Mouse (Mus musculus) heart, postnatal 0 days (tissue): ENCODE measurements around the gene Gyg.

Experiments used
- CTCF ChIP-seq: IDR thresholded peaks from 2 replicates; pipeline ENCODE4 v1.5.1; 2016; ENCODE audit warnings: antibody characterized with exemption, control low read depth, low read depth
- EP300 ChIP-seq: IDR thresholded peaks from 2 replicates; pipeline ENCODE4 v1.6.1; 2016; ENCODE audit warnings: antibody characterized with exemption, low read depth

GRCm38 (mm10) chr3:20104776-20105175, 50.3 kb downstream of the Gyg start:
- TF ChIP-seq CTCF (no peak), EP300 (no peak)
